Mouse (Mus musculus) CH12.LX (cell line): ENCODE results near the gene Fabp3. TPM values are rescaled to one million over a fixed set of nuclear protein-coding genes. Genes with fewer than 3 reads are reported as not detected.

Source experiments
- DNase-seq: peaks from one replicate; pipeline ENCODE4 v3.0.0-alpha.2; 2013; ENCODE audit errors: extremely low read depth
- H3K27ac ChIP-seq: 2 replicates; pipeline ENCODE4 v1.5.1; 2012; ENCODE audit warnings: low read depth, mild to moderate bottlenecking, control low read depth, moderate library complexity; ENCODE audit not compliant: insufficient read depth
- H3K27me3 ChIP-seq: replicated peaks from 2 replicates; pipeline ENCODE3; 2012; ENCODE audit warnings: inconsistent platforms
- H3K36me3 ChIP-seq, 2 experiments: replicated peaks in 1 of 2; 2 replicates each; pipeline versions ENCODE3 to v1.6.1; 2012; ENCODE audit warnings: inconsistent platforms in 1 of 2, low read length in 1 of 2, mild to moderate bottlenecking in 1 of 2, mixed read lengths in 1 of 2, moderate library complexity in 1 of 2; ENCODE audit not compliant: control insufficient read depth in 1 of 2, insufficient read depth in 1 of 2
- H3K4me1 ChIP-seq, 2 experiments: 2 replicates each; pipeline ENCODE4 v1.6.1; 2012; ENCODE audit warnings: inconsistent platforms in 1 of 2, moderate library complexity in 1 of 2; ENCODE audit not compliant: insufficient read depth in 2 of 2, control insufficient read depth in 1 of 2
- H3K4me2 ChIP-seq: 2 replicates; pipeline ENCODE4 v1.6.1; 2012; ENCODE audit warnings: low read depth, mild to moderate bottlenecking, control low read depth; ENCODE audit not compliant: poor library complexity, insufficient read depth, severe bottlenecking
- H3K4me3 ChIP-seq, 3 experiments: fragments of 150-350 bp in 1 of 3; sonication (generic) in 1 of 3; replicated peaks in 1 of 3; 2 replicates each; pipeline versions ENCODE3 to v1.5.1; 2011 to 2012; ENCODE audit warnings: low read depth in 2 of 3, low read length in 2 of 3, mild to moderate bottlenecking in 2 of 3, moderate library complexity in 2 of 3, control low read depth in 1 of 3, improper control_type of control experiment in 1 of 3, inconsistent platforms in 1 of 3, mixed read lengths in 1 of 3; ENCODE audit not compliant: poor library complexity in 1 of 3
- H3K79me2 ChIP-seq: replicated peaks from 2 replicates; pipeline ENCODE4 v1.6.1; 2012; ENCODE audit warnings: mild to moderate bottlenecking, moderate library complexity; ENCODE audit not compliant: control insufficient read depth, poor library complexity, insufficient read depth, severe bottlenecking; ENCODE audit errors: extremely low read depth
- H3K9ac ChIP-seq: 2 replicates; pipeline ENCODE4 v1.6.1; 2012; ENCODE audit warnings: low read depth, mild to moderate bottlenecking, control low read depth, moderate library complexity; ENCODE audit not compliant: insufficient read depth
- H3K9me3 ChIP-seq: replicated peaks from 2 replicates; pipeline ENCODE3; 2012; ENCODE audit warnings: low read length, inconsistent platforms, mixed read lengths
- BHLHE40 ChIP-seq: IDR thresholded peaks from 2 replicates; pipeline ENCODE4 v1.6.1; 2011; ENCODE audit warnings: mild to moderate bottlenecking, low read depth, low read length, improper control_type of control experiment
- CTCF ChIP-seq, 2 experiments: IDR thresholded peaks in 1 of 2; conservative IDR thresholded peaks in 1 of 2; 2 replicates each; pipeline ENCODE4 v1.5.1; 2011 to 2012; ENCODE audit warnings: low read depth in 2 of 2, low read length in 2 of 2, improper control_type of control experiment in 1 of 2, inconsistent platforms in 1 of 2, mild to moderate bottlenecking in 1 of 2, moderate library complexity in 1 of 2
- E2F4 ChIP-seq: IDR thresholded peaks from 2 replicates; pipeline ENCODE4 v1.6.1; 2011; ENCODE audit warnings: low read depth, low read length, improper control_type of control experiment; ENCODE audit not compliant: insufficient replicate concordance
- ELF1 ChIP-seq: IDR thresholded peaks from 2 replicates; pipeline ENCODE4 v1.6.1; 2014; ENCODE audit warnings: low read depth, mild to moderate bottlenecking, inconsistent platforms, low read length, improper control_type of control experiment
- GABPA ChIP-seq: IDR thresholded peaks from 2 replicates; pipeline ENCODE4 v1.6.1; 2012; ENCODE audit warnings: low read depth, low read length, improper control_type of control experiment, inconsistent platforms; ENCODE audit not compliant: insufficient replicate concordance
- JUND ChIP-seq: conservative IDR thresholded peaks from 2 replicates; pipeline ENCODE4 v1.6.1; 2011; ENCODE audit warnings: low read depth, low read length, improper control_type of control experiment
- MAX ChIP-seq: IDR thresholded peaks from 2 replicates; pipeline ENCODE4 v1.6.1; 2011; ENCODE audit warnings: low read length, improper control_type of control experiment
- MXI1 ChIP-seq: IDR thresholded peaks from 2 replicates; pipeline ENCODE4 v1.6.1; 2011; ENCODE audit warnings: mild to moderate bottlenecking, low read depth, low read length, improper control_type of control experiment
- NELFE ChIP-seq: IDR thresholded peaks from 2 replicates; pipeline ENCODE4 v1.6.1; 2011; ENCODE audit warnings: low read depth, low read length, improper control_type of control experiment
- NRF1 ChIP-seq: IDR thresholded peaks from 2 replicates; pipeline ENCODE4 v1.6.1; 2014; ENCODE audit warnings: low read depth, mild to moderate bottlenecking, inconsistent platforms, low read length, improper control_type of control experiment, moderate library complexity
- PAX5 ChIP-seq: IDR thresholded peaks from 2 replicates; pipeline ENCODE4 v1.6.1; 2012; ENCODE audit warnings: low read length, inconsistent platforms, mixed read lengths
- SIN3A ChIP-seq: IDR thresholded peaks from 2 replicates; pipeline ENCODE4 v1.6.1; 2012; ENCODE audit warnings: low read length, improper control_type of control experiment, inconsistent platforms
- SMC3 ChIP-seq: IDR thresholded peaks from 2 replicates; pipeline ENCODE4 v1.6.1; 2011; ENCODE audit warnings: low read depth, low read length, improper control_type of control experiment
- TBP ChIP-seq: conservative IDR thresholded peaks from 2 replicates; pipeline ENCODE4 v1.6.1; 2011; ENCODE audit warnings: low read depth, low read length, improper control_type of control experiment
- UBTF ChIP-seq: IDR thresholded peaks from 2 replicates; pipeline ENCODE4 v1.6.1; 2012; ENCODE audit warnings: low read depth, mild to moderate bottlenecking, inconsistent platforms, low read length, improper control_type of control experiment, moderate library complexity
- USF1 ChIP-seq: IDR thresholded peaks from 2 replicates; pipeline ENCODE4 v1.6.1; 2014; ENCODE audit warnings: low read depth, mild to moderate bottlenecking, inconsistent platforms, low read length, improper control_type of control experiment
- USF2 ChIP-seq: conservative IDR thresholded peaks from 2 replicates; pipeline ENCODE4 v1.6.1; 2011; ENCODE audit warnings: low read depth, low read length, improper control_type of control experiment
- ZC3H11A ChIP-seq: IDR thresholded peaks from 2 replicates; pipeline ENCODE4 v1.6.1; 2012; ENCODE audit warnings: low read depth, mild to moderate bottlenecking, inconsistent platforms, low read length, improper control_type of control experiment
- ZMIZ1 ChIP-seq: IDR thresholded peaks from 2 replicates; pipeline ENCODE4 v1.6.1; 2012; ENCODE audit warnings: low read depth, mild to moderate bottlenecking, inconsistent platforms, low read length, improper control_type of control experiment
- dilution Hi-C: fragments of 300-500 bp; cut with MboI; formaldehyde crosslinking; loops from 2 replicates; pipeline ENCODE4 v1.14.3; 2020; ENCODE audit warnings: low sequenced_read_pairs; ENCODE audit not compliant: extremely low pct_unique_long_range_greater_than_20kb, extremely low pct_ligation_motif_present
- in situ Hi-C: fragments of 300-500 bp; cut with MboI; formaldehyde crosslinking; loops from 3 replicates; pipeline ENCODE4 v1.14.3; 2019; ENCODE audit warnings: low sequenced_read_pairs, low pct_ligation_motif_present, low pct_unique_long_range_greater_than_20kb, mixed read lengths
- polyA plus RNA-seq: library from polyadenylated mRNA; unstranded; fragments of >175 nt; gene quantifications from 2 replicates; pipeline ENCODE4 v1.2.1, GENCODE M21; 2012; ENCODE audit warnings: low read depth; ENCODE audit not compliant: insufficient read length
- total RNA-seq, 2 experiments: library from RNA; depleted of rRNA; stranded (reverse); fragments of 300-350 nt in 1 of 2; fragments of >200 nt in 1 of 2; gene quantifications; 2 replicates each; pipeline ENCODE4 v1.2.3; 2012 to 2014

Fabp3 gene
- total and polyA plus RNA-seq, 3 experiments, result not detected

DNA sequence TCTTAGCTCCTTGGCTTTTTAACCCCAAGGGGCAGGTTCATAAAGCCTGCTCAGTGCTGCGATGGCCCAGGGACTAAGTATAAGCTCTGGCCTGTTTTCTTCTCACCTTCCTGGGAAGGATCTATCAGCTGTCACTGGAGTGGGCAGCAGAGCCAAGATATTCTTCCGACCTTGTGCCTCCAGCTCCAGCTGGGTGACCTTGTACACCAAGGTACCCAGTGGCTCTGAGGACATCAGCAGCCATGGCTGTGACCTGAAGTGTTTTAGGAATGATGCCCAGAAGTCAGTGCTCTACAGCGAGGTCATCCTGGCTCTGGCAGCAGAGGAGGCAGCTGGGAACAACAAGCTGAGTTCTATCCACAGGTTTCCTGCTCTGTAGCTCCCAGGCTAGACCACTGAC lies 4.1 kb downstream of the Fabp3 start:
- Histone ChIP-seq H3K9ac (no peak overlapping the region), H3K4me3 (no peak overlapping the region), H3K4me1 (no peaks in the 10 kb centered on the region), H3K27me3 (no peaks in the 10 kb centered on the region), H3K36me3 (peaks cover 26 to 54% of the 10 kb centered on the region in 2 experiments), H3K27ac (no peak overlapping the region), H3K9me3 (no peaks in the 10 kb centered on the region), H3K4me2 (no peak overlapping the region), H3K79me2 (no peaks in the 10 kb centered on the region)
- in situ Hi-C loops (no loop called here), dilution Hi-C loops (no loop called here)
- DNase-seq, result no peak
- TF ChIP-seq ZMIZ1, result no peak
- no peak for TF ChIP-seq NRF1
- no peak for TF ChIP-seq BHLHE40
- no peak for TF ChIP-seq TBP
- TF ChIP-seq JUND, result no peak
- no peak for TF ChIP-seq USF1
- TF ChIP-seq MXI1, result no peak
- no peak for TF ChIP-seq CTCF (conservative IDR thresholded peaks at IDR 0.05 in 1 of 2, IDR thresholded peaks at IDR 0.05 in 1 of 2; ENCODE audit: low read depth in 2 of 2, low read length in 2 of 2)
- TF ChIP-seq NELFE, result no peak
- TF ChIP-seq SIN3A, result no peak
- no peak for TF ChIP-seq MAX
- TF ChIP-seq UBTF, result no peak
- no peak for TF ChIP-seq GABPA
- TF ChIP-seq ELF1, result no peak
- no peak for TF ChIP-seq ZC3H11A
- no peak for TF ChIP-seq PAX5
- TF ChIP-seq SMC3, result no peak
- TF ChIP-seq E2F4, result no peak
- TF ChIP-seq USF2, result no peak

DNA sequence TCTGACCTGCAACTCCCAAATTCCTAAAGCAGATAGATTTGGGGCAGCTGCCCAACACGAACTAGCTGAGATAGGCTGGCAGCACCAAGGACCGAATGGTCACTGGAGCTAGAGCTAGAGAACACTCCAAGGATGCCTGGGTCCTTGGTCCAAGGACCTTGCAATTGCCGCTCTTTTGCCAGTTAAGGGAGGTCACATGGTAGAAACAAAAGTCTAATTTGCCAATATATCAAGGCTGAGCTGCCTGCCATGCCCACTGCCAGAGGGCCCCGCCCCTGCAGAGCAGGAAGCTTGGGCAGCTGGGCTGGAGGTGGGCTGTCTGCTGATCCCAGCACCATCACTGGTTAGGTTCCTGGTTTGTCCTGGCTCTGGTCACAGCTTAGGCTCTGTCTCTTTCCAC lies 5.2 kb downstream of the Fabp3 start:
- no peak overlapping the region for H3K4me2 ChIP-seq
- H3K27ac ChIP-seq, result no peak overlapping the region
- dilution Hi-C loops (no loop called here), in situ Hi-C loops (no loop called here)
- H3K9ac ChIP-seq, result no peak overlapping the region
- no peaks in the 10 kb centered on the region for H3K9me3 ChIP-seq
- DNase-seq, result no peak
- TF ChIP-seq ZC3H11A, result no peak
- H3K4me3 ChIP-seq, result no peak overlapping the region
- H3K4me1 ChIP-seq, result no peaks in the 10 kb centered on the region
- H3K79me2 ChIP-seq, result no peaks in the 10 kb centered on the region
- H3K36me3 ChIP-seq, result peaks cover 30 to 64% of the 10 kb centered on the region in 2 experiments
- no peaks in the 10 kb centered on the region for H3K27me3 ChIP-seq
